Mouse (Mus musculus): ENCODE measurements at regions not wholly inside any gene's neighbourhood (a gene's known extent, or its start where the extent isn't known, plus 50 kb on each side); places are given as distances from the start of the nearest gene placed in this dataset.

DNA sequence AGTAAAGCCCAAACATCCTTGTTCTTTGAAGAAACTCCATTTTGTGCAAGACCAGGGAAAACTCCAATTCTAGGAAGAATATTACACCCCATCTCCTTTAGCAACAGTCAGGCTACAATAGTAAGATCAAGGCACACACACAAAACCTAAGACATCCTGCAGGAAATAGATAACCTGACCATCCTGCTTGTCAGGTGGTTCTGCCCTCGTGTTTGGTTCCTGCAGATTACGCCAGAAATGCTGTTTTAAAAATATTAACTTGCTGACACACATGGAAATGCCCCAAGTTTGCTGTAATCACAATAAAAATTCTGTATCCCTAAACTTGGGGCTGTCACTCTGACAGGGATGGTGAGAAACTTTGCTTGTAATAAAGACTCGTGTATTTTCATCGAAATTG, 251.6 kb downstream of the Kcnj3 start:
- DNase-seq: no peak

- peak; percentile 18 to 52 for DNase-seq
Observed at GRCm38 (mm10) chr2:55692902-55693870, 257.4 kb downstream of the Kcnj3 start.

- no peak for DNase-seq
Observed at GRCm38 (mm10) chr2:55699705-55700104, 263.9 kb downstream of the Kcnj3 start.

Data from layer of hippocampus, postnatal 36 days (tissue).